Comparison of ENCODE assay signal across 26 mouse cellular contexts in genomic region chr5:139330766-139331165, GRCm38 (mm10). TPM values are rescaled to one million over a fixed set of nuclear protein-coding genes. Genes with fewer than 3 reads are reported as not detected.
A peak's percentile ranks its signal among the peaks of the same experiment; 100 is the strongest.
DNase-seq lines count a peak whose midpoint lies in the region; ATAC-seq and TF ChIP-seq lines count a peak whose summit lies in the region.
"Had no signal": no experiment of that assay in that cellular context is flagged by ENCODE, and none has a peak within 500 bp of the region (broad histone marks: within the 10 kb centered on the region; RNA-seq: fewer than 3 reads in every experiment).

No protein-coding gene starts in this region.

- in situ Hi-C loops in CH12.LX (cut with MboI; ENCODE audit: low pct_ligation_motif_present, low pct_unique_long_range_greater_than_20kb, low sequenced_read_pairs) = no loop called here

- intact Hi-C loops in left cerebral cortex, postnatal 14 days (cut with DNase I) = loop anchor here (10.0 kb wide), 1 partner anchor 424 kb away; no protein-coding TSS in a partner anchor

- no peaks in the 10 kb centered on the region for H3K27me3 ChIP-seq in CH12.LX (replicated peaks)
- H3K27me3 ChIP-seq in intestine, embryonic 16.5 days (replicated peaks; ENCODE audit: control insufficient read depth, insufficient read depth, low read length) = 0 out of 2 replicates have a peak, but pooled peaks cover 3% of the 10 kb centered on the region
- H3K27me3 ChIP-seq: Patski had no signal

- dilution Hi-C loops in CH12.LX (cut with MboI; ENCODE audit: extremely low pct_ligation_motif_present, extremely low pct_unique_long_range_greater_than_20kb, low sequenced_read_pairs) = no loop called here

- no peak overlapping the region for H3K27ac ChIP-seq in CH12.LX (ENCODE audit: insufficient read depth, low read depth)
- no peak overlapping the region for H3K27ac ChIP-seq in intestine, embryonic 16.5 days (ENCODE audit: low read length)
- H3K27ac ChIP-seq: embryonic facial prominence, embryonic 10.5 days; forebrain, embryonic 13.5 days; heart, embryonic 10.5 days; hindbrain, embryonic 12.5 days had no signal

- WGBS in intestine, embryonic 16.5 days = 68% methylated on average over 7 of the region's 7 CpGs

- no peak for TF ChIP-seq CTCF in CH12.LX (conservative IDR thresholded peaks at IDR 0.05 in 1 of 2, IDR thresholded peaks at IDR 0.05 in 1 of 2; ENCODE audit: low read depth in 2 of 2, low read length in 2 of 2)

- no peak for DNase-seq in frontal cortex, postnatal 36 days (ENCODE audit: low spot score in 2 of 2)
- peak; percentile 44 to 45 for DNase-seq in left cerebral cortex, postnatal 14 days (ENCODE audit: low spot score in 2 of 2)
- DNase-seq in left cerebral cortex, adult 8-10 months (ENCODE audit: low spot score in 2 of 2) = no peak
- DNase-seq in CH12.LX (ENCODE audit: extremely low read depth) = no peak
- DNase-seq in heart, adult 9 months (ENCODE audit: low spot score in 2 of 2) = no peak
- no peak for DNase-seq in embryo, embryonic 10 days (ENCODE audit: low spot score)
- DNase-seq: adrenal gland, postnatal 14 days; cerebellum, adult 11 months; cerebellum, postnatal 36 days; gastrocnemius, postnatal 25 days; heart, adult 11 months; heart, postnatal 10 days; heart, postnatal 4 days had no signal

- peak overlapping the region; percentile 11; the same call in 1 of the 2 replicates for H3K4me2 ChIP-seq in CH12.LX (ENCODE audit: insufficient read depth, low read depth, poor library complexity, severe bottlenecking)
- H3K4me2 ChIP-seq in intestine, embryonic 16.5 days (ENCODE audit: low read depth, low read length) = no peak overlapping the region
- H3K4me2 ChIP-seq: forebrain, embryonic 13.5 days; hindbrain, embryonic 12.5 days had no signal

- no peak overlapping the region for H3K9ac ChIP-seq in CH12.LX (ENCODE audit: insufficient read depth, low read depth)
- 0 out of 2 replicates have a peak overlapping the region, but pooled peaks have one; percentile 37 for H3K9ac ChIP-seq in intestine, embryonic 16.5 days (ENCODE audit: low read depth, low read length)
- H3K9ac ChIP-seq: forebrain, embryonic 13.5 days; hindbrain, embryonic 12.5 days had no signal

- no peak for TF ChIP-seq EP300 in CH12.LX (IDR thresholded peaks at IDR 0.05; ENCODE audit: low read length)

- peaks cover 3 to 5% of the 10 kb centered on the region in 2 experiments for H3K4me1 ChIP-seq in CH12.LX (ENCODE audit: control insufficient read depth in 1 of 2, insufficient read depth in 2 of 2)
- H3K4me1 ChIP-seq in intestine, embryonic 16.5 days (ENCODE audit: control insufficient read depth, insufficient read depth, low read length) = peaks cover 11% of the 10 kb centered on the region
- H3K4me1 ChIP-seq: forebrain, embryonic 13.5 days; hindbrain, embryonic 12.5 days had no signal

- H3K4me3 ChIP-seq in CH12.LX (replicated peaks in 1 of 3; ENCODE audit: low read depth in 2 of 3, low read length in 2 of 3, poor library complexity in 1 of 3) = no peak overlapping the region
- H3K4me3 ChIP-seq in intestine, embryonic 16.5 days (ENCODE audit: low read length) = no peak overlapping the region
- H3K4me3 ChIP-seq: embryonic facial prominence, embryonic 10.5 days; forebrain, embryonic 13.5 days; heart, embryonic 10.5 days; hindbrain, embryonic 12.5 days had no signal

- H3K36me3 ChIP-seq in CH12.LX (replicated peaks in 1 of 2; ENCODE audit: control insufficient read depth in 1 of 2, insufficient read depth in 1 of 2, low read length in 1 of 2) = peaks cover 0 to 9% of the 10 kb centered on the region in 2 experiments
- peaks cover 5% of the 10 kb centered on the region; the same call in 1 of the 2 replicates for H3K36me3 ChIP-seq in intestine, embryonic 16.5 days (ENCODE audit: control insufficient read depth, insufficient read depth, low read length)

- H3K9me3 ChIP-seq in CH12.LX (replicated peaks; ENCODE audit: low read length) = no peaks in the 10 kb centered on the region
- no peaks in the 10 kb centered on the region for H3K9me3 ChIP-seq in intestine, embryonic 16.5 days (ENCODE audit: control insufficient read depth, low read length)
- H3K9me3 ChIP-seq: embryonic facial prominence, embryonic 10.5 days; forebrain, embryonic 13.5 days; heart, embryonic 10.5 days; hindbrain, embryonic 12.5 days had no signal

- H3K79me2 ChIP-seq in CH12.LX (replicated peaks; ENCODE audit: control insufficient read depth, extremely low read depth, insufficient read depth, poor library complexity, severe bottlenecking) = no peaks in the 10 kb centered on the region

- TF ChIP-seq POLR2A in CH12.LX (IDR thresholded peaks at IDR 0.05; ENCODE audit: low read depth, low read length) = no peak

- TF ChIP-seq RAD21 in CH12.LX (IDR thresholded peaks at IDR 0.05; ENCODE audit: low read depth, low read length) = no peak

- peak; percentile 42; the same call in 1 of the 2 replicates for ATAC-seq in frontal cortex, adult (ENCODE audit: low TSS enrichment)
- ATAC-seq in intestine, embryonic 16.5 days = no peak
- ATAC-seq: activated CD4-positive, CD25-positive, alpha-beta regulatory T cell, adult 4 months; forebrain, embryonic 13.5 days; hindbrain, embryonic 16.5 days; inflammation-experienced regulatory T-cells, adult 6 months; Patski had no signal

TF ChIP-seq in CH12.LX, 34 proteins besides CTCF, POLR2A, EP300 and RAD21:
- no peak for TF ChIP-seq CHD1 (IDR thresholded peaks at IDR 0.05; ENCODE audit: low read depth, low read length)
- TF ChIP-seq NELFE (IDR thresholded peaks at IDR 0.05; ENCODE audit: low read depth, low read length) = no peak
- TF ChIP-seq USF2 (conservative IDR thresholded peaks at IDR 0.05; ENCODE audit: low read depth, low read length) = no peak
- TF ChIP-seq MAZ (IDR thresholded peaks at IDR 0.05; ENCODE audit: low read depth, low read length) = no peak

RNA-seq across cellular contexts. Expression of gene Adap1, which starts 5.3 kb away (rescaled TPM):
- total RNA-seq in left cerebral cortex, postnatal 14 days (2021) = 100 to 1,000 TPM; 360 to 394 TPM
- total RNA-seq in left cerebral cortex, adult 8-10 months (2022) = 100 to 1,000 TPM; 207 to 227 (median 217) TPM
- 73.2 and 93.9 TPM in 2 replicates for total RNA-seq in CH12.LX (2012; rRNA removed)
- total RNA-seq in CH12.LX (2014; rRNA removed) = 53.9 and 55.3 TPM in 2 replicates
- polyA plus RNA-seq in CH12.LX (2012; ENCODE audit: insufficient read length, low read depth) = 61.8 and 70.7 TPM in 2 replicates
- polyA plus RNA-seq in intestine, embryonic 16.5 days (2015; fragmentation: Nextera tagmentation; extraction: Ambion mirVana) = 5.3 and 6.3 TPM in 2 replicates

RNA-seq across cellular contexts. Expression of gene Cox19, which starts 20.5 kb away (rescaled TPM):
- 10 to 100 TPM; 79.8 to 82.2 TPM for total RNA-seq in left cerebral cortex, postnatal 14 days (2021)
- 10 to 100 TPM; 59.2 to 62.6 (median 61.3) TPM for total RNA-seq in left cerebral cortex, adult 8-10 months (2022)
- total RNA-seq in CH12.LX (2012; rRNA removed) = 30.1 and 38.8 TPM in 2 replicates
- total RNA-seq in CH12.LX (2014; rRNA removed) = 32.1 and 32.3 TPM in 2 replicates
- polyA plus RNA-seq in CH12.LX (2012; ENCODE audit: insufficient read length, low read depth) = 70.1 and 74.0 TPM in 2 replicates
- polyA plus RNA-seq in intestine, embryonic 16.5 days (2015; fragmentation: Nextera tagmentation; extraction: Ambion mirVana) = 183 and 195 TPM in 2 replicates

RNA-seq across cellular contexts. Expression of gene Cyp2w1, which starts 21.7 kb away (rescaled TPM):
- total RNA-seq in left cerebral cortex, postnatal 14 days (2021) = not detected
- total RNA-seq in left cerebral cortex, adult 8-10 months (2022) = not detected
- total RNA-seq in CH12.LX (2012; rRNA removed) = not detected in 2 replicates
- not detected in 2 replicates for total RNA-seq in CH12.LX (2014; rRNA removed)
- not detected in 2 replicates for polyA plus RNA-seq in CH12.LX (2012; ENCODE audit: insufficient read length, low read depth)
- polyA plus RNA-seq in intestine, embryonic 16.5 days (2015; fragmentation: Nextera tagmentation; extraction: Ambion mirVana) = 33.9 and 44.0 TPM in 2 replicates
- total RNA-seq: adrenal gland, adult 18-20 months; adrenal gland, postnatal 14 days; gastrocnemius, postnatal 25 days; heart, postnatal 10 days; heart, postnatal 4 days had no signal
- polyA plus RNA-seq: activated CD4-positive, CD25-positive, alpha-beta regulatory T cell, adult 4 months; C2C12; embryonic facial prominence, embryonic 10.5 days; forebrain, embryonic 13.5 days; heart, embryonic 10.5 days; heart, embryonic 14.5 days; hindbrain, embryonic 16.5 days; inflammation-experienced regulatory T-cells, adult 6 months; Patski had no signal

RNA-seq across cellular contexts. Expression of gene Gpr146, which starts 46.7 kb away (rescaled TPM):
- 10 to 100 TPM; 11.0 to 11.3 TPM for total RNA-seq in left cerebral cortex, postnatal 14 days (2021)
- 10 to 100 TPM; 15.9 to 17.1 (median 16.4) TPM for total RNA-seq in left cerebral cortex, adult 8-10 months (2022)
- total RNA-seq in CH12.LX (2012; rRNA removed) (0.08 and 0.13 TPM in 2 replicates), CH12.LX (2014; rRNA removed) (not detected in 2 replicates)
- not detected in 2 replicates for polyA plus RNA-seq in CH12.LX (2012; ENCODE audit: insufficient read length, low read depth)
- polyA plus RNA-seq in intestine, embryonic 16.5 days (2015; fragmentation: Nextera tagmentation; extraction: Ambion mirVana) = 2.3 and 2.5 TPM in 2 replicates

Comparison
In these comparisons a context has a peak if more than half of its experiments do, and no peak if none do; other contexts are left out.
1. DNase-seq: peak in left cerebral cortex, postnatal 14 days (2 of 2); none in frontal cortex, postnatal 36 days (0 of 2), left cerebral cortex, adult 8-10 months (0 of 2), CH12.LX (single experiment), heart, adult 9 months (0 of 2) and embryo, embryonic 10 days (single experiment).